Mouse (Mus musculus) heart, adult 2 months (tissue): ENCODE measurements at regions not wholly inside any gene's neighbourhood (a gene's known extent, or its start where the extent isn't known, plus 50 kb on each side); places are given as distances from the start of the nearest gene placed in this dataset.

ENCODE experiments used
- DNase-seq, 2 experiments: peaks; one replicate each; pipeline ENCODE4 v3.0.0; 2021
- H3K27ac ChIP-seq: fragments of 200-600 bp; 2 replicates; pipeline ENCODE4 v1.8.1; 2022
- H3K27me3 ChIP-seq: fragments of 200-500 bp; 2 replicates; pipeline ENCODE4 v1.6.1; 2012; ENCODE audit warnings: mild to moderate bottlenecking, low read length, inconsistent platforms, mixed read lengths; ENCODE audit not compliant: control insufficient read depth, insufficient read depth
- H3K36me3 ChIP-seq: fragments of 200-500 bp; 2 replicates; pipeline ENCODE4 v1.6.1; 2012; ENCODE audit warnings: low read length, inconsistent platforms; ENCODE audit not compliant: control insufficient read depth, insufficient read depth
- H3K4me1 ChIP-seq: fragments of 200-500 bp; 2 replicates; pipeline ENCODE4 v1.6.1; 2011; ENCODE audit warnings: low read length; ENCODE audit not compliant: control insufficient read depth, insufficient read depth
- H3K4me3 ChIP-seq: fragments of 200-600 bp; 2 replicates; pipeline ENCODE4 v1.8.1; 2022
- H3K79me2 ChIP-seq: fragments of 200-500 bp; replicated peaks from 2 replicates; pipeline ENCODE4 v1.6.1; 2012; ENCODE audit warnings: mild to moderate bottlenecking, inconsistent platforms, low read length, moderate library complexity, mixed read lengths; ENCODE audit not compliant: control insufficient read depth, insufficient read depth
- H3K9ac ChIP-seq: fragments of 200-500 bp; 2 replicates; pipeline ENCODE4 v1.6.1; 2012; ENCODE audit warnings: low read depth, mild to moderate bottlenecking, control low read depth, inconsistent platforms, low read length, mixed read lengths
- CTCF ChIP-seq: fragments of 200-600 bp; IDR thresholded peaks from 2 replicates; pipeline ENCODE4 v1.8.1; 2022; ENCODE audit warnings: antibody characterized with exemption, mild to moderate bottlenecking, moderate library complexity
- EP300 ChIP-seq: fragments of 200-500 bp; IDR thresholded peaks from 2 replicates; pipeline ENCODE4 v1.6.1; 2011; ENCODE audit warnings: low read depth, low read length, control low read depth; ENCODE audit not compliant: insufficient read depth
- POLR2A ChIP-seq: fragments of 200-500 bp; IDR thresholded peaks from 2 replicates; pipeline ENCODE4 v1.6.1; 2011; ENCODE audit warnings: mild to moderate bottlenecking, low read depth, low read length, control low read depth; ENCODE audit not compliant: insufficient read depth
- WGBS: fragments of 180-500 bp; shearing (Covaris S2); methylation state at CpG from one replicate; pipeline ENCODE4 v1.1.7; 2018; 5-methylcytosine and 5-hydroxymethylcytosine counted together
- intact Hi-C: fragments of 180-260 bp; cut with DNase I; formaldehyde crosslinking; loops from one replicate; pipeline ENCODE4 v1.15.1; 2025

GRCm38 (mm10) chr6:65224723-65225122, 80.0 kb upstream of the Hpgds start:
- no peak overlapping the region for H3K4me3 ChIP-seq
- no peak overlapping the region for H3K9ac ChIP-seq
- H3K4me1 ChIP-seq: no peaks in the 10 kb centered on the region
- no peak overlapping the region for H3K27ac ChIP-seq
- intact Hi-C loops: no loop called here
- H3K27me3 ChIP-seq: no peaks in the 10 kb centered on the region
- 56% methylated on average over 4 of the region's 4 CpGs for WGBS
- H3K36me3 ChIP-seq: no peaks in the 10 kb centered on the region
- no peak for TF ChIP-seq EP300
- no peak for TF ChIP-seq CTCF
- no peak for TF ChIP-seq POLR2A
- no peak for DNase-seq
- no peaks in the 10 kb centered on the region for H3K79me2 ChIP-seq

- Histone ChIP-seq H3K4me1 (no peaks in the 10 kb centered on the region), H3K27me3 (no peaks in the 10 kb centered on the region), H3K9ac (no peak overlapping the region), H3K36me3 (no peaks in the 10 kb centered on the region), H3K4me3 (no peak overlapping the region), H3K79me2 (no peaks in the 10 kb centered on the region), H3K27ac (no peak overlapping the region)
- intact Hi-C loops: no loop called here
- TF ChIP-seq CTCF (no peak), EP300 (no peak), POLR2A (no peak)
- WGBS: 70% methylated on average over 1 of the region's 1 CpGs
- no peak for DNase-seq
Measured at GRCm38 (mm10) chr6:65262572-65262971, 117.9 kb upstream of the Hpgds start.

- TF ChIP-seq EP300 (no peak), CTCF (no peak), POLR2A (no peak)
- Histone ChIP-seq H3K27me3 (no peaks in the 10 kb centered on the region), H3K36me3 (no peaks in the 10 kb centered on the region), H3K9ac (no peak overlapping the region), H3K27ac (no peak overlapping the region), H3K4me1 (no peaks in the 10 kb centered on the region), H3K79me2 (no peaks in the 10 kb centered on the region), H3K4me3 (no peak overlapping the region)
- WGBS: 73% methylated on average over 1 of the region's 1 CpGs
- no peak for DNase-seq
- intact Hi-C loops: loop anchor here (5.0 kb wide), 1 partner anchor 57 kb away; no protein-coding TSS in a partner anchor
Measured at GRCm38 (mm10) chr6:65270723-65271122, 110.2 kb upstream of the C130060K24Rik start.

- H3K9ac ChIP-seq: no peak overlapping the region
- intact Hi-C loops: no loop called here
- no peak for DNase-seq
- no peaks in the 10 kb centered on the region for H3K4me1 ChIP-seq
- no peaks in the 10 kb centered on the region for H3K27me3 ChIP-seq
- H3K79me2 ChIP-seq: no peaks in the 10 kb centered on the region
- TF ChIP-seq EP300 (no peak), CTCF (no peak), POLR2A (no peak)
- H3K36me3 ChIP-seq: no peaks in the 10 kb centered on the region
- no peak overlapping the region for H3K27ac ChIP-seq
- WGBS: 31% methylated on average over 1 of the region's 1 CpGs
- H3K4me3 ChIP-seq: no peak overlapping the region
Measured at GRCm38 (mm10) chr6:65310176-65310575, 70.7 kb upstream of the C130060K24Rik start.

GRCm38 (mm10) chr6:65310840-65311620, 69.9 kb upstream of the C130060K24Rik start:
- no peak overlapping the region for H3K27ac ChIP-seq
- no peak overlapping the region for H3K4me3 ChIP-seq
- H3K27me3 ChIP-seq: no peaks in the 10 kb centered on the region
- H3K36me3 ChIP-seq: no peaks in the 10 kb centered on the region
- DNase-seq: no peak
- intact Hi-C loops: no loop called here
- H3K79me2 ChIP-seq: no peaks in the 10 kb centered on the region
- H3K9ac ChIP-seq: no peak overlapping the region
- 72% methylated on average over 11 of the region's 11 CpGs for WGBS
- TF ChIP-seq POLR2A (no peak), CTCF (no peak)
- H3K4me1 ChIP-seq: no peaks in the 10 kb centered on the region

- Histone ChIP-seq H3K27me3 (no peaks in the 10 kb centered on the region), H3K79me2 (no peaks in the 10 kb centered on the region), H3K4me3 (no peak overlapping the region), H3K27ac (no peak overlapping the region), H3K9ac (no peak overlapping the region), H3K36me3 (no peaks in the 10 kb centered on the region), H3K4me1 (no peaks in the 10 kb centered on the region)
- no peak for DNase-seq
- TF ChIP-seq POLR2A (no peak), EP300 (no peak)
- intact Hi-C loops: no loop called here
Measured at GRCm38 (mm10) chr6:65311778-65312177, 69.1 kb upstream of the C130060K24Rik start.
